Mouse (Mus musculus): Measurements from ENCODE around the gene Tpst1.

DNA sequence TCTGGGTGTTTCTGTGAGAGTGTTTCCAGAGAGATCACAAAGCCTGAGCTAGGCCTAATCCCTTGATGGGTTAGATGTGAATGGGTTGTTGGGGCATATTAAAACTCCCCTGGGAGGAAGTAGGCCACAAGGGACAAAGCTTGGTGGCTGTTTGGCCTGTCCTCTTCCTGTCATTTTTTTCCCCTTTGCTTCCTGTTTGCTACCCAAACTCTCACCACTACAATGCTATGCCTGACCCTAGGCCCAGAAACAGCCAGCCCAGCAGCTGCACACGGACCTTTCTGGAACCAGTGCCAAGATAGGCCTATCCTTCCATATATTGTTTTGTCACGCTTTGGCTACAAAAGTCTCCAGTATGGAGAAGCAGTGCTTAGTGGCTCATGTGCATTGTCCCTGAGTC is 11.0 kb upstream of the Tpst1 start:
- TF ChIP-seq POLR2A (IDR thresholded peaks at IDR 0.05; ENCODE audit: extremely low read depth, insufficient read depth, low read length) (no peak), CTCF (IDR thresholded peaks at IDR 0.05; ENCODE audit: low read depth, low read length) (no peak)
